Mouse (Mus musculus) erythroblast, embryonic 14.5 days (primary cell): Measurements from ENCODE around the gene Hoxb3.

Source experiments
- GATA1 ChIP-seq: IDR thresholded peaks from 2 replicates; pipeline ENCODE4 v1.6.1; 2012; ENCODE audit warnings: low read length, inconsistent platforms, mixed read lengths
- TAL1 ChIP-seq: IDR thresholded peaks from 3 replicates; pipeline ENCODE4 v1.6.1; 2012; ENCODE audit warnings: low read length, inconsistent platforms, mixed read lengths

- TF ChIP-seq TAL1 (no peak), GATA1 (no peak)
Measured at GRCm38 (mm10) chr11:96345893-96346806, 23.0 kb downstream of the Hoxb3 start.
